Mouse (Mus musculus): ENCODE measurements around the gene Itprid1.

GRCm38 (mm10) chr6:55805291-55806137 is 31.2 kb upstream of the Itprid1 start:
- TF ChIP-seq CTCF (IDR thresholded peaks at IDR 0.05; ENCODE audit: control insufficient read depth, insufficient read depth, insufficient replicate concordance, low read depth, low read length) (no peak), POLR2A (IDR thresholded peaks at IDR 0.05; ENCODE audit: control insufficient read depth, low read depth, low read length) (no peak)
